Mouse (Mus musculus): Measurements from ENCODE around the gene Ikbip. TPM values are rescaled to one million over a fixed set of nuclear protein-coding genes. Genes with fewer than 3 reads are reported as not detected.

Gene Ikbip
- total RNA-seq, 1 experiment, result 28.1 TPM

DNA sequence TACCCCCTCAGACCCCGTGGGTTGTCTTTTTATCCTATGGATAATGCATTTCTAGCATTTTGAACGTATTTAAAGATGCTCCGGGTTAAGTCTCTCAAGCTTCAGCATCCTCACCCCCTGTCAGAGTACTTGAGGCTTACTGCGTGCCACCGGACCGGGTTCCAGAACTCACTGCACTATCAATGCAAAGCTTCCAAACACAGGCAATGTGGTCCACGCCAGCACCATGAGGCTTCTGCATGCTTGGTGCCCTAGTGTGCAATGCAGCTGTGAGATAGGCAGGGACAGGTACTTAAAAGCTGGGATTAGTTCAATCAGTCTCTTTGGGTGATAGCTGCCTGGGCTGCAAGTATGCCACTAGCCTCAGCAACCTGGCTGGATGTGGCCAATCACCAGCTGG lies 62.7 kb downstream of the Ikbip start:
- H3K9me3 ChIP-seq (ENCODE audit: control insufficient read depth, insufficient read depth, low read depth, low read length), result no peaks in the 10 kb centered on the region
- no peak overlapping the region for H3K9ac ChIP-seq (ENCODE audit: insufficient read depth, low read depth, low read length, poor library complexity, severe bottlenecking)
- in situ Hi-C loops (cut with MboI; ENCODE audit: low sequenced_read_pairs in 2 of 2, unreplicated experiment in 2 of 2), result no loop called here
- TF ChIP-seq ZNF384 (IDR thresholded peaks at IDR 0.05; ENCODE audit: low read depth, low read length), result no peak
- TF ChIP-seq MAFK (IDR thresholded peaks at IDR 0.05; ENCODE audit: insufficient read depth, low read depth, low read length), result no peak
- H3K36me3 ChIP-seq (ENCODE audit: control insufficient read depth, insufficient read depth, low read length, poor library complexity, severe bottlenecking), result peaks cover 26% of the 10 kb centered on the region
- no peak overlapping the region for H3K27ac ChIP-seq (ENCODE audit: insufficient read depth, low read depth, low read length, poor library complexity, severe bottlenecking)
- H3K4me3 ChIP-seq (ENCODE audit: insufficient read depth in 1 of 2, low read depth in 1 of 2, low read length in 2 of 2, poor library complexity in 1 of 2, severe bottlenecking in 1 of 2), result no peak overlapping the region
- H3K4me1 ChIP-seq (ENCODE audit: control insufficient read depth in 2 of 2, insufficient read depth in 2 of 2, low read length in 2 of 2, poor library complexity in 1 of 2), result peaks cover 0 to 6% of the 10 kb centered on the region in 2 experiments; a peak in 1 of 4 replicates
- DNase-seq (ENCODE audit: low read depth, low spot score), result no peak

Other genes starting within 250 kb of the Ikbip start
- gene Apaf1, start 170 bp upstream of the Ikbip start, total RNA-seq (2012; rRNA removed), result 21.7 and 25.7 TPM in 2 replicates
- 328 and 481 TPM in 2 replicates for gene Slc25a3, start 41.1 kb downstream of the Ikbip start, total RNA-seq (2012; rRNA removed)
- 176 and 189 TPM in 2 replicates for gene Tmpo, start 98.4 kb downstream of the Ikbip start, total RNA-seq (2012; rRNA removed)

All from ES-E14 (cell line).